12 mouse cellular contexts compared by ENCODE assay signal in genomic region chr1:178634359-178635085, GRCm38 (mm10).
DNase-seq lines count a peak whose midpoint lies in the region; ATAC-seq and TF ChIP-seq lines count a peak whose summit lies in the region.
"Had no signal": no experiment of that assay in that cellular context is flagged by ENCODE, and none has a peak within 500 bp of the region (broad histone marks: within the 10 kb centered on the region; RNA-seq: fewer than 3 reads in every experiment).

No protein-coding gene starts in this region.

- no peak overlapping the region for H3K27ac ChIP-seq in heart, postnatal 0 days (ENCODE audit: low read depth)
- no peak overlapping the region for H3K27ac ChIP-seq in heart, adult 2 months
- H3K27ac ChIP-seq in forebrain, embryonic 12.5 days = peak overlapping the region; percentile 19; the same call in 1 of the 2 replicates
- H3K27ac ChIP-seq in intestine, postnatal 0 days (ENCODE audit: low read depth, low read length) = no peak overlapping the region
- peak overlapping the region; percentile 56 for H3K27ac ChIP-seq in neural tube, embryonic 15.5 days (replicated peaks)
- no peak overlapping the region for H3K27ac ChIP-seq in liver, embryonic 11.5 days (ENCODE audit: low read depth, low read length)
- H3K27ac ChIP-seq: neural tube, embryonic 12.5 days had no signal

- no peaks in the 10 kb centered on the region for H3K9me3 ChIP-seq in heart, postnatal 0 days (replicated peaks; ENCODE audit: control insufficient read depth, low read length)
- no peaks in the 10 kb centered on the region for H3K9me3 ChIP-seq in forebrain, embryonic 12.5 days
- no peaks in the 10 kb centered on the region for H3K9me3 ChIP-seq in intestine, postnatal 0 days (ENCODE audit: control insufficient read depth)
- no peaks in the 10 kb centered on the region for H3K9me3 ChIP-seq in neural tube, embryonic 15.5 days (replicated peaks)
- no peaks in the 10 kb centered on the region for H3K9me3 ChIP-seq in liver, embryonic 11.5 days (ENCODE audit: control insufficient read depth, low read length)
- H3K9me3 ChIP-seq: neural tube, embryonic 12.5 days had no signal

- TF ChIP-seq POLR2A in heart, adult 2 months (IDR thresholded peaks at IDR 0.05; ENCODE audit: insufficient read depth, low read depth, low read length) = no peak

- TF ChIP-seq CTCF in heart, postnatal 0 days (IDR thresholded peaks at IDR 0.05; ENCODE audit: low read depth) = no peak
- no peak for TF ChIP-seq CTCF in heart, adult 2 months (IDR thresholded peaks at IDR 0.05)
- no peak for TF ChIP-seq CTCF in intestine, postnatal 0 days (IDR thresholded peaks at IDR 0.05; ENCODE audit: low read depth)

- H3K79me2 ChIP-seq in heart, adult 2 months (replicated peaks; ENCODE audit: control insufficient read depth, insufficient read depth, low read length) = no peaks in the 10 kb centered on the region

- H3K36me3 ChIP-seq in heart, postnatal 0 days (replicated peaks; ENCODE audit: control insufficient read depth, insufficient read depth, low read length) = no peaks in the 10 kb centered on the region
- H3K36me3 ChIP-seq in heart, adult 2 months (ENCODE audit: control insufficient read depth, insufficient read depth, low read length) = no peaks in the 10 kb centered on the region
- no peaks in the 10 kb centered on the region for H3K36me3 ChIP-seq in forebrain, embryonic 12.5 days (replicated peaks)
- H3K36me3 ChIP-seq in intestine, postnatal 0 days (ENCODE audit: control insufficient read depth, insufficient read depth) = no peaks in the 10 kb centered on the region
- H3K36me3 ChIP-seq in neural tube, embryonic 15.5 days = no peaks in the 10 kb centered on the region
- H3K36me3 ChIP-seq in liver, embryonic 11.5 days (ENCODE audit: control insufficient read depth, insufficient read depth, low read length) = no peaks in the 10 kb centered on the region
- H3K36me3 ChIP-seq: neural tube, embryonic 12.5 days had no signal

- whole genome bisulfite sequencing in heart, postnatal 0 days = 24% methylated on average over 19 of the region's 19 CpGs
- WGBS in heart, adult 2 months = 41% methylated on average over 19 of the region's 19 CpGs
- 59% methylated on average over 19 of the region's 19 CpGs for WGBS in forebrain, embryonic 12.5 days
- 53% methylated on average over 19 of the region's 19 CpGs for WGBS in intestine, postnatal 0 days
- 47% methylated on average over 19 of the region's 19 CpGs for WGBS in neural tube, embryonic 15.5 days
- 69% methylated on average over 19 of the region's 19 CpGs for WGBS in liver, embryonic 11.5 days

- ATAC-seq in heart, postnatal 0 days (ENCODE audit: insufficient read depth, low read depth) = no peak
- ATAC-seq in forebrain, embryonic 12.5 days (ENCODE audit: low FRiP score) = no peak
- no peak for ATAC-seq in intestine, postnatal 0 days
- 0 out of 2 replicates have a peak, but pooled peaks have one; percentile 18 for ATAC-seq in neural tube, embryonic 15.5 days (ENCODE audit: low FRiP score)
- no peak for ATAC-seq in liver, embryonic 11.5 days (replicated peaks; ENCODE audit: low FRiP score)

- intact Hi-C loops in heart, adult 2 months (cut with DNase I) = no loop called here

- no peaks in the 10 kb centered on the region for H3K27me3 ChIP-seq in heart, postnatal 0 days (ENCODE audit: control insufficient read depth, insufficient read depth, low read length)
- H3K27me3 ChIP-seq in heart, adult 2 months (ENCODE audit: control insufficient read depth, insufficient read depth, low read length) = no peaks in the 10 kb centered on the region
- no peaks in the 10 kb centered on the region for H3K27me3 ChIP-seq in forebrain, embryonic 12.5 days
- H3K27me3 ChIP-seq in intestine, postnatal 0 days (replicated peaks; ENCODE audit: control insufficient read depth, insufficient read depth, low read length) = no peaks in the 10 kb centered on the region
- H3K27me3 ChIP-seq in neural tube, embryonic 15.5 days (replicated peaks) = no peaks in the 10 kb centered on the region
- H3K27me3 ChIP-seq in liver, embryonic 11.5 days (replicated peaks; ENCODE audit: control insufficient read depth, insufficient read depth, low read length) = no peaks in the 10 kb centered on the region
- H3K27me3 ChIP-seq: CH12.LX; neural tube, embryonic 12.5 days had no signal

- no peak for DNase-seq in heart, postnatal 0 days (ENCODE audit: low spot score)
- DNase-seq in heart, adult 2 months = no peak
- no peak for DNase-seq in cerebellum, adult 11 months
- DNase-seq in embryo, embryonic 10 days (ENCODE audit: low spot score) = no peak
- no peak for DNase-seq in liver, embryonic 11.5 days (ENCODE audit: low spot score)
- DNase-seq: layer of hippocampus, adult 9-11 months; lung, adult 18-20 months had no signal

- no peak overlapping the region; the same call in 1 of the 2 replicates for H3K9ac ChIP-seq in heart, postnatal 0 days (replicated peaks; ENCODE audit: low read depth, low read length)
- no peak overlapping the region for H3K9ac ChIP-seq in heart, adult 2 months (ENCODE audit: low read depth, low read length)
- no peak overlapping the region for H3K9ac ChIP-seq in forebrain, embryonic 12.5 days
- H3K9ac ChIP-seq in intestine, postnatal 0 days (ENCODE audit: low read depth, low read length) = no peak overlapping the region
- no peak overlapping the region for H3K9ac ChIP-seq in neural tube, embryonic 15.5 days (replicated peaks)
- H3K9ac ChIP-seq in liver, embryonic 11.5 days (ENCODE audit: low read depth, low read length) = no peak overlapping the region
- H3K9ac ChIP-seq: neural tube, embryonic 12.5 days had no signal

- H3K4me3 ChIP-seq in heart, postnatal 0 days (ENCODE audit: low read depth, low read length) = no peak overlapping the region
- H3K4me3 ChIP-seq in heart, adult 2 months = no peak overlapping the region
- H3K4me3 ChIP-seq in forebrain, embryonic 12.5 days (replicated peaks) = no peak overlapping the region
- no peak overlapping the region for H3K4me3 ChIP-seq in intestine, postnatal 0 days (ENCODE audit: low read depth, low read length)
- no peak overlapping the region for H3K4me3 ChIP-seq in neural tube, embryonic 15.5 days (replicated peaks)
- H3K4me3 ChIP-seq in liver, embryonic 11.5 days (ENCODE audit: low read depth, low read length) = no peak overlapping the region
- H3K4me3 ChIP-seq: neural tube, embryonic 12.5 days had no signal

- peak overlapping the region; percentile 31 for H3K4me2 ChIP-seq in heart, postnatal 0 days (ENCODE audit: low read depth, low read length)
- peak overlapping the region; percentile 15; the same call in 1 of the 2 replicates for H3K4me2 ChIP-seq in forebrain, embryonic 12.5 days
- H3K4me2 ChIP-seq in intestine, postnatal 0 days (replicated peaks; ENCODE audit: low read depth) = peak overlapping the region; percentile 17; the same call in 1 of the 2 replicates
- H3K4me2 ChIP-seq in neural tube, embryonic 15.5 days = peak overlapping the region; percentile 27; the same call in 1 of the 2 replicates
- no peak overlapping the region for H3K4me2 ChIP-seq in liver, embryonic 11.5 days
- H3K4me2 ChIP-seq: neural tube, embryonic 12.5 days had no signal

- H3K4me1 ChIP-seq in heart, postnatal 0 days (ENCODE audit: control insufficient read depth, insufficient read depth) = peaks cover 12% of the 10 kb centered on the region; the same call in 1 of the 2 replicates
- no peaks in the 10 kb centered on the region for H3K4me1 ChIP-seq in heart, adult 2 months (ENCODE audit: control insufficient read depth, insufficient read depth, low read length)
- H3K4me1 ChIP-seq in forebrain, embryonic 12.5 days = peaks cover 7% of the 10 kb centered on the region; the same call in 1 of the 2 replicates
- 0 out of 2 replicates have a peak, but pooled peaks cover 4% of the 10 kb centered on the region for H3K4me1 ChIP-seq in intestine, postnatal 0 days (replicated peaks; ENCODE audit: control insufficient read depth, insufficient read depth, low read length)
- peaks cover 34% of the 10 kb centered on the region for H3K4me1 ChIP-seq in neural tube, embryonic 15.5 days
- peaks cover 38% of the 10 kb centered on the region for H3K4me1 ChIP-seq in liver, embryonic 11.5 days (replicated peaks; ENCODE audit: control insufficient read depth, insufficient read depth, low read length)

- TF ChIP-seq EP300 in heart, postnatal 0 days (IDR thresholded peaks at IDR 0.05; ENCODE audit: low read depth) = no peak
- no peak for TF ChIP-seq EP300 in heart, adult 2 months (IDR thresholded peaks at IDR 0.05; ENCODE audit: insufficient read depth, low read depth, low read length)

Comparison
In these comparisons a context has a peak if more than half of its experiments do, and no peak if none do; other contexts are left out.
1. H3K27ac ChIP-seq: peak in forebrain, embryonic 12.5 days (single experiment) and neural tube, embryonic 15.5 days (single experiment); none in heart, postnatal 0 days (single experiment), heart, adult 2 months (single experiment), intestine, postnatal 0 days (single experiment) and liver, embryonic 11.5 days (single experiment).